Mouse (Mus musculus) intestine, postnatal 0 days (tissue): ENCODE measurements around the gene Gpr61. TPM values are rescaled to one million over a fixed set of nuclear protein-coding genes. Genes with fewer than 3 reads are reported as not detected.

ENCODE experiments used
- ATAC-seq: fragments of 200-750 bp; cut with Nextera tagmentation; 2 replicates; pipeline ENCODE4 v1.8.0; 2017; ENCODE audit warnings: mild to moderate bottlenecking, moderate TSS enrichment, moderate library complexity
- H3K27ac ChIP-seq: fragments of 300-500 bp; sonication (generic); 2 replicates; pipeline ENCODE4 v1.5.1; 2014; ENCODE audit warnings: mild to moderate bottlenecking, low read depth, low read length, moderate library complexity
- H3K27me3 ChIP-seq: fragments of 300-500 bp; sonication (generic); replicated peaks from 2 replicates; pipeline ENCODE4 v1.6.1; 2014; ENCODE audit warnings: low read length, mixed read lengths; ENCODE audit not compliant: control insufficient read depth, insufficient read depth
- H3K36me3 ChIP-seq: fragments of 300-500 bp; sonication (generic); 2 replicates; pipeline ENCODE4 v1.6.1; 2014; ENCODE audit warnings: mild to moderate bottlenecking, moderate library complexity; ENCODE audit not compliant: control insufficient read depth, insufficient read depth
- H3K4me1 ChIP-seq: fragments of 300-500 bp; sonication (generic); replicated peaks from 2 replicates; pipeline ENCODE4 v1.6.1; 2014; ENCODE audit warnings: antibody characterized with exemption, low read length, mixed read lengths; ENCODE audit not compliant: control insufficient read depth, insufficient read depth
- H3K4me2 ChIP-seq: fragments of 300-500 bp; sonication (generic); replicated peaks from 2 replicates; pipeline ENCODE4 v1.6.1; 2014; ENCODE audit warnings: low read depth, mild to moderate bottlenecking, moderate library complexity
- H3K4me3 ChIP-seq: fragments of 300-500 bp; sonication (generic); 2 replicates; pipeline ENCODE4 v1.5.1; 2014; ENCODE audit warnings: low read depth, low read length
- H3K9ac ChIP-seq: fragments of 300-500 bp; sonication (generic); 2 replicates; pipeline ENCODE4 v1.6.1; 2014; ENCODE audit warnings: mild to moderate bottlenecking, low read depth, low read length
- H3K9me3 ChIP-seq: fragments of 300-500 bp; sonication (generic); 2 replicates; pipeline ENCODE4 v1.6.1; 2016; ENCODE audit warnings: mixed run types; ENCODE audit not compliant: control insufficient read depth
- CTCF ChIP-seq: sonication (generic); IDR thresholded peaks from 2 replicates; pipeline ENCODE4 v1.5.1; 2016; ENCODE audit warnings: low read depth, mild to moderate bottlenecking, control low read depth, antibody characterized with exemption, moderate library complexity
- WGBS: fragments of 180-500 bp; shearing (Covaris S2); extraction: QIAGEN DNeasy Blood & Tissue Kit; methylation state at CpG from one replicate; pipeline ENCODE4 v1.1.7; 2014; 5-methylcytosine and 5-hydroxymethylcytosine counted together
- polyA plus RNA-seq: library from polyadenylated mRNA; unstranded; fragments of >200 nt; fragmentation: Nextera tagmentation; extraction: Ambion mirVana; gene quantifications from 2 replicates; pipeline ENCODE4 v1.2.1, GENCODE M21; 2015

Gpr61 gene
- polyA plus RNA-seq, 1 experiment from 2014 or later = 0.05 TPM

DNA sequence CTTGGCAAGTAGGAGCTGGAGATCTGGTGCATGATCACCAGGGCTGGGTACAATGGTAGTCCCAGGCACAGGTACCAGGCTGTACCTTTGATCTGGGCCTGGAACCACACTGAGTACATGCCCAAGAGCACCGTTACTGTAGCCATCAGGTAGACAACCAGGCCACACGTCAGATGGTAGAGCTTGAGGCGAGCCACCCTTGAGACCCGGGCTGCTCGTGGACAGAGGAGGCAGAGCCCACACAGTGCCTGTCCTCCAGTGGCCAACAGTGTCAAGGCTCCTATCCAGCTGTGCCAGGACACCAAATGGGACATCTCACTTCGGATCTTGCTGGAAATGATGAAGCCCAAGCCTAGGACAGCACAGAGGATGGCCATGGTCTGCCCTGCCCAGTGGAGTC is 44.5 kb upstream of the Gpr61 start:
- Histone ChIP-seq H3K4me2 (peak overlapping the region; percentile 69; the same call in 1 of the 2 replicates), H3K27me3 (no peaks in the 10 kb centered on the region), H3K4me3 (no peak overlapping the region), H3K36me3 (peaks cover 23% of the 10 kb centered on the region; the same call in 1 of the 2 replicates), H3K27ac (peak overlapping the region; percentile 94; the same call in 1 of the 2 replicates), H3K9me3 (no peaks in the 10 kb centered on the region), H3K9ac (no peak overlapping the region), H3K4me1 (no peaks in the 10 kb centered on the region)
- 91% methylated on average over 6 of the region's 6 CpGs for WGBS
- TF ChIP-seq CTCF = no peak
- ATAC-seq = no peak

DNA sequence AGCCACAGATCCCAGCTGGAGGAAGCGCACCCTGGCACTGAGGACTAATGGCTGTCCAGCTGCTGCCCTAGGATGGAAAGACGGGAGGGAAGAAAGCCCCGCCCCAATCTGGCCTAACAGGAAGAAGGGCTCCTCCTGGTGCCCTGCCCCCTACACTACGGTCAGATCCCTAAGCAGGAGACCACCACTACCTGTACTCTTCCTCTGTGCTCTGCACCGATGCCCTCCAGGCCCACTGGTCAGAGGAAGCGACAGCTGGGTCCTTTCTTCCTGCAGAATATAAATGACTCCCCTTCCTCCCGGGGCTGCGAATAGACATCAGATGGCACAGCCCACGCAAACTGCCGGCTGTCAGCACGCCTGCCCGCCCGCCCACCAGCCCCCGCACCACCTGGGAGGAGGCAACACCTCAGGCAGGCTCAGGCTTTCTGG is 42.4 kb upstream of the Gpr61 start:
- no peaks in the 10 kb centered on the region for H3K27me3 ChIP-seq
- H3K4me2 ChIP-seq = no peak overlapping the region
- H3K36me3 ChIP-seq = peaks cover 8% of the 10 kb centered on the region; the same call in 1 of the 2 replicates
- H3K9ac ChIP-seq = no peak overlapping the region; the same call in 1 of the 2 replicates
- TF ChIP-seq CTCF = peak; percentile 55
- H3K4me3 ChIP-seq = no peak overlapping the region
- WGBS = 38% methylated on average over 14 of the region's 14 CpGs
- no peaks in the 10 kb centered on the region for H3K9me3 ChIP-seq
- H3K4me1 ChIP-seq = no peaks in the 10 kb centered on the region
- no peak for ATAC-seq
- no peak overlapping the region for H3K27ac ChIP-seq

DNA sequence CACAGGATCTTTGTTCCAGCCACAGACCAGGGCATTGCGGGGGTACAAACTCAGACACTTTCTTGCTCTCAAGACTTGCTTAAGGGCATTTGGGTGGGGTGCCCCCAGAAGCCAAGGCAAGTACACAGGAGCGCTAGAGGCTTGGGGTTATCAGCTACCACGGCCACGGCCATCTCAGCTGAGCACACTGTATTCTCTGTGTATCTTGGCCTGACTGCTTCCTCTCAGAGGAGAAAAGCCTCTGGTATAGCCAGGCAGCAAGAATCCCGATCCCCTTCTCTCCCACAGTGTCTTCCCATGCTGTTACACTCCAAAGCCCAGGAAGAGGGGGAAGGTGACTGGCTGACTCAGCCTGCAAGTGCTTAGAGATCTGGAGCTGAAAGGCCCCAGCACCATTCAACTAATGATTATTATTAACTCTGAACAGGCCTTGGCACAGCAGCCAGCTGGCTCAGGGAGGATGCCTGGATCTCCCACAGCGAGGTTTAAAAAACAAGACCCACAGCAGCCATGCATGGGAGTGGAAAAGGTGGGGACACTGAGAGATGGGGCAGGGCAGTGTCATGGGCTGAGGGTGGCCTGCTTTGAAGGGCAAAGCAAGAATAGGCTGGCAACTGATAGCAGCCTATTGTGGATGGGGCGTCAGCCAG is 41.4 kb upstream of the Gpr61 start:
- H3K4me2 ChIP-seq = no peak overlapping the region
- no peak overlapping the region for H3K27ac ChIP-seq
- no peaks in the 10 kb centered on the region for H3K9me3 ChIP-seq
- WGBS = 82% methylated on average over 7 of the region's 7 CpGs
- no peak overlapping the region for H3K9ac ChIP-seq
- no peak for TF ChIP-seq CTCF
- peaks cover 8% of the 10 kb centered on the region; the same call in 1 of the 2 replicates for H3K36me3 ChIP-seq
- no peaks in the 10 kb centered on the region for H3K4me1 ChIP-seq
- H3K4me3 ChIP-seq = no peak overlapping the region
- no peaks in the 10 kb centered on the region for H3K27me3 ChIP-seq
- no peak for ATAC-seq

DNA sequence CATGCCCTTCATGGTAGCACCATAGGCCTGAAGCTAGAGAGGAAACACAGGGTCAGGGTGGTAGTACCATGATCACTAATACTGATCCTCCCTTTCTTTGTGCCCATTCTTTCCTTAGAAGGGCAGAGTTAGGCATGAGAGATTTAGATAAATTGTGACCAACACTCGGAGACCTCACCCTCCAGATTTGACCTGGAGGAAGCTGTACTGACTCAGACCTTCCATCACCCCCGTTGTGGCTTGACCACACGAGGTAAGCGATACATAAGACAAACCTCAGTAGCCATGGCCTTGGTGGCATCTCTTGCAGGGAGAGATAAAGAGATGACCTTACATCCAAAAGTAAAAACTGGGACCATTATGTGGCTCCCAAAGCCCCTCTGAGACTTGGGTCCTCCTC is 40.6 kb upstream of the Gpr61 start:
- TF ChIP-seq CTCF = no peak
- Histone ChIP-seq H3K4me3 (no peak overlapping the region), H3K27ac (no peak overlapping the region), H3K4me2 (no peak overlapping the region), H3K9me3 (no peaks in the 10 kb centered on the region), H3K9ac (no peak overlapping the region), H3K27me3 (no peaks in the 10 kb centered on the region), H3K36me3 (peaks cover 8% of the 10 kb centered on the region; the same call in 1 of the 2 replicates), H3K4me1 (no peaks in the 10 kb centered on the region)
- ATAC-seq = no peak
- WGBS = 90% methylated on average over 4 of the region's 4 CpGs

DNA sequence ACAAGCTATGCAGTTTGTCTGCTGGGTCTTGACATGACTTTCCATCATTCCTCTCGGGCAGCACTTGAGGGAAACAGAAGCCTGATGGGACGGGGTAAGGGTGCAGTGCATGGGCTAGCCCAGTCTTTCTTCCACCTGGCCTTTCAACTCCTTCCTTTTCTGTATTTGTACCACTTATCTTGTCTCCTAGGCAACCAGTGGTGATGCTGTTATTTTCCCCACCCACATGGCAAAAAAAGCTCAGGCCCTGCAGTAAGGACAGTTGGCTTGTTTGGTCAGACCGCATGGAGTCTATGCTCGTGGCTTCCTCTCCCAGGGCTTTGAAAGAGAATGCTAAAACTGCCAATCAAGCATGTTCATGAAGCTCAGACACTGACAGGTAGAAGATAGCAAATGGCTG is 39.0 kb upstream of the Gpr61 start:
- Histone ChIP-seq H3K4me2 (no peak overlapping the region), H3K4me1 (no peaks in the 10 kb centered on the region), H3K9ac (no peak overlapping the region), H3K27me3 (no peaks in the 10 kb centered on the region), H3K36me3 (peaks cover 8% of the 10 kb centered on the region; the same call in 1 of the 2 replicates), H3K4me3 (no peak overlapping the region), H3K27ac (no peak overlapping the region), H3K9me3 (no peaks in the 10 kb centered on the region)
- no peak for ATAC-seq
- no peak for TF ChIP-seq CTCF
- 54% methylated on average over 4 of the region's 4 CpGs for WGBS

DNA sequence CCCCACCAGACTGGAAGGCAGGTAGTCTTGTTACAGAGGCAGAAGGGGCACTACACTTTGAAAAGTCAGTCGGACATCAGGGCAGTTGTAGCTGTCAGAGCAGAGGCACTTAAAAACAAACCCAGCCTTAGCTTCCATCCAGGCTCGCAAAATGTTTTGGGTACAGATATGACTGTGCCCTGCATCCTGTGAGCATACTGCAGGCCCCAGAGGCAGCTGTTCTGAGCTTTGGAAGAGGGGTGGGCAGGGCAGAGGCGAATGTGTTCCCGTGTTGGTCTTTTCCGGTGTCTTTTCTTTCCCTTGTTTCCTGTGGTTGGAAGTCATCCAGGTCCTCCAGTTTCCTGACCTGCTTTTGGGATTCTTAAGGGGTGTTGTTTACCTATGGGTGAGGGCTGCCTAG is 35.2 kb upstream of the Gpr61 start:
- Histone ChIP-seq H3K9ac (no peak overlapping the region), H3K4me1 (0 out of 2 replicates have a peak, but pooled peaks cover 2% of the 10 kb centered on the region), H3K4me2 (peak overlapping the region; percentile 28; the same call in 1 of the 2 replicates), H3K27me3 (no peaks in the 10 kb centered on the region), H3K36me3 (no peaks in the 10 kb centered on the region; the same call in 1 of the 2 replicates), H3K9me3 (no peaks in the 10 kb centered on the region), H3K27ac (no peak overlapping the region), H3K4me3 (no peak overlapping the region)
- 31% methylated on average over 5 of the region's 5 CpGs for WGBS
- no peak for ATAC-seq
- TF ChIP-seq CTCF = no peak
